Mouse (Mus musculus) ES-Bruce4 (cell line): ENCODE results near the gene Syne1. TPM values are rescaled to one million over a fixed set of nuclear protein-coding genes. Genes with fewer than 3 reads are reported as not detected.

Source experiments
- H3K27ac ChIP-seq: 2 replicates; pipeline ENCODE4 v1.5.1; 2012; ENCODE audit warnings: low read length, inconsistent platforms; ENCODE audit not compliant: insufficient read depth
- H3K27me3 ChIP-seq: 2 replicates; pipeline ENCODE4 v1.6.1; 2012; ENCODE audit warnings: mild to moderate bottlenecking, low read length, inconsistent platforms; ENCODE audit not compliant: control insufficient read depth, poor library complexity, insufficient read depth, severe bottlenecking
- H3K36me3 ChIP-seq: 2 replicates; pipeline ENCODE4 v1.6.1; 2012; ENCODE audit warnings: inconsistent platforms, mild to moderate bottlenecking, low read length, moderate library complexity; ENCODE audit not compliant: control insufficient read depth, poor library complexity, insufficient read depth, severe bottlenecking
- H3K4me1 ChIP-seq: one replicate; pipeline ENCODE4 v1.8.1; 2011; ENCODE audit warnings: low read length; ENCODE audit not compliant: control insufficient read depth, insufficient read depth
- H3K4me3 ChIP-seq: 2 replicates; pipeline ENCODE4 v1.5.1; 2011; ENCODE audit warnings: low read depth, mild to moderate bottlenecking, low read length
- H3K9ac ChIP-seq: 2 replicates; pipeline ENCODE4 v1.6.1; 2012; ENCODE audit warnings: low read depth, mild to moderate bottlenecking, inconsistent platforms; ENCODE audit not compliant: poor library complexity, severe bottlenecking
- H3K9me3 ChIP-seq: replicated peaks from 2 replicates; pipeline ENCODE4 v1.6.1; 2012; ENCODE audit warnings: mild to moderate bottlenecking, low read length, inconsistent platforms; ENCODE audit not compliant: control insufficient read depth, poor library complexity, insufficient read depth, severe bottlenecking
- CTCF ChIP-seq: IDR thresholded peaks from one replicate; pipeline ENCODE4 v1.8.1; 2011; ENCODE audit warnings: low read depth, low read length
- EP300 ChIP-seq: IDR thresholded peaks from 2 replicates; pipeline ENCODE4 v1.6.1; 2011; ENCODE audit warnings: low read depth, low read length; ENCODE audit not compliant: insufficient read depth
- POLR2A ChIP-seq: IDR thresholded peaks from one replicate; pipeline ENCODE4 v1.8.1; 2011; ENCODE audit warnings: low read length; ENCODE audit not compliant: insufficient read depth
- polyA plus RNA-seq: library from polyadenylated mRNA; stranded (reverse); fragments of >200 nt; gene quantifications from 2 replicates; pipeline ENCODE4 v1.2.4, GENCODE M21; 2011; ENCODE audit warnings: low read depth; ENCODE audit not compliant: missing spikeins, insufficient read depth, insufficient read length

Gene Syne1
- polyA plus RNA-seq, 1 experiment, result 3.2 TPM

GRCm38 (mm10) chr10:5480552-5481550 lies 70.4 kb downstream of the Syne1 start:
- H3K9me3 ChIP-seq, result no peaks in the 10 kb centered on the region
- no peak overlapping the region for H3K4me3 ChIP-seq
- H3K9ac ChIP-seq, result no peak overlapping the region
- H3K27me3 ChIP-seq, result no peaks in the 10 kb centered on the region
- H3K27ac ChIP-seq, result no peak overlapping the region
- TF ChIP-seq CTCF, result peak; percentile 24
- TF ChIP-seq POLR2A, result no peak
- no peaks in the 10 kb centered on the region for H3K36me3 ChIP-seq
- H3K4me1 ChIP-seq, result no peaks in the 10 kb centered on the region

- Histone ChIP-seq H3K9ac (no peak overlapping the region), H3K9me3 (no peaks in the 10 kb centered on the region), H3K4me3 (no peak overlapping the region)
Measured at GRCm38 (mm10) chr10:5480097-5480496, 71.2 kb downstream of the Syne1 start.

GRCm38 (mm10) chr10:5468638-5469037 lies 82.6 kb downstream of the Syne1 start:
- Histone ChIP-seq H3K36me3 (no peaks in the 10 kb centered on the region), H3K9ac (no peak overlapping the region), H3K9me3 (no peaks in the 10 kb centered on the region), H3K27ac (no peak overlapping the region), H3K4me3 (no peak overlapping the region), H3K4me1 (no peaks in the 10 kb centered on the region), H3K27me3 (no peaks in the 10 kb centered on the region)
- TF ChIP-seq POLR2A, result no peak
- no peak for TF ChIP-seq CTCF
- TF ChIP-seq EP300, result no peak

More at GRCm38 (mm10) chr10:5480097-5480496, 71.2 kb downstream of the Syne1 start:
- no peak for TF ChIP-seq POLR2A
- peak; percentile 69 for TF ChIP-seq CTCF
- H3K27ac ChIP-seq, result no peak overlapping the region
- H3K4me1 ChIP-seq, result no peaks in the 10 kb centered on the region
- H3K27me3 ChIP-seq, result no peaks in the 10 kb centered on the region
- H3K36me3 ChIP-seq, result no peaks in the 10 kb centered on the region

- H3K9ac ChIP-seq, result no peak overlapping the region
- H3K9me3 ChIP-seq, result peaks cover 2% of the 10 kb centered on the region; the same call in 1 of the 2 replicates
- no peaks in the 10 kb centered on the region for H3K27me3 ChIP-seq
- no peak overlapping the region for H3K4me3 ChIP-seq
- no peaks in the 10 kb centered on the region for H3K36me3 ChIP-seq
- TF ChIP-seq POLR2A (no peak), CTCF (no peak)
- H3K27ac ChIP-seq, result no peak overlapping the region
- no peaks in the 10 kb centered on the region for H3K4me1 ChIP-seq
Measured at GRCm38 (mm10) chr10:5453830-5454229, 97.5 kb downstream of the Syne1 start.

GRCm38 (mm10) chr10:5449944-5450343 lies 101.3 kb downstream of the Syne1 start:
- Histone ChIP-seq H3K4me3 (no peak overlapping the region), H3K4me1 (no peaks in the 10 kb centered on the region), H3K36me3 (no peaks in the 10 kb centered on the region), H3K9ac (no peak overlapping the region), H3K27me3 (no peaks in the 10 kb centered on the region), H3K27ac (no peak overlapping the region), H3K9me3 (no peaks in the 10 kb centered on the region)
- TF ChIP-seq EP300 (no peak), POLR2A (no peak), CTCF (no peak)
